Mouse (Mus musculus) intestine, embryonic 14.5 days (tissue): Measurements from ENCODE around the gene Dpp10. TPM values are rescaled to one million over a fixed set of nuclear protein-coding genes. Genes with fewer than 3 reads are reported as not detected.

ENCODE experiments used
- ATAC-seq: fragments of 200-750 bp; cut with Nextera tagmentation; replicated peaks from 2 replicates; pipeline ENCODE4 v1.8.0; 2017; ENCODE audit warnings: low read depth, moderate number of reproducible peaks, moderate TSS enrichment, moderate library complexity; ENCODE audit not compliant: low FRiP score, low TSS enrichment
- DNase-seq: peaks from one replicate; pipeline ENCODE4 v3.0.0-alpha.2; 2018; ENCODE audit warnings: low spot score
- H3K27ac ChIP-seq: fragments of 300-500 bp; sonication (generic); 2 replicates; pipeline ENCODE4 v1.5.1; 2014; ENCODE audit warnings: low read depth, mild to moderate bottlenecking, control low read depth
- H3K27me3 ChIP-seq: fragments of 300-500 bp; sonication (generic); replicated peaks from 2 replicates; pipeline ENCODE4 v1.6.1; 2014; ENCODE audit warnings: low read length, control low read depth; ENCODE audit not compliant: control insufficient read depth, insufficient read depth
- H3K36me3 ChIP-seq: fragments of 300-500 bp; sonication (generic); 2 replicates; pipeline ENCODE4 v1.6.1; 2014; ENCODE audit warnings: low read length, control low read depth; ENCODE audit not compliant: control insufficient read depth, insufficient read depth
- H3K4me1 ChIP-seq: fragments of 300-500 bp; sonication (generic); replicated peaks from 2 replicates; pipeline ENCODE4 v1.6.1; 2014; ENCODE audit warnings: low read length, control low read depth, mixed read lengths; ENCODE audit not compliant: control insufficient read depth, insufficient read depth
- H3K4me2 ChIP-seq: fragments of 300-500 bp; sonication (generic); 2 replicates; pipeline ENCODE4 v1.6.1; 2014; ENCODE audit warnings: low read length
- H3K4me3 ChIP-seq: fragments of 300-500 bp; sonication (generic); 2 replicates; pipeline ENCODE4 v1.5.1; 2014; ENCODE audit warnings: low read depth, low read length, control low read depth, mixed read lengths
- H3K9ac ChIP-seq: fragments of 300-500 bp; sonication (generic); 2 replicates; pipeline ENCODE4 v1.6.1; 2014; ENCODE audit warnings: mild to moderate bottlenecking, low read length
- H3K9me3 ChIP-seq: fragments of 300-500 bp; sonication (generic); 2 replicates; pipeline ENCODE4 v1.6.1; 2016; ENCODE audit warnings: low read length, control low read depth; ENCODE audit not compliant: control insufficient read depth
- WGBS: fragments of 180-500 bp; shearing (Covaris S2); extraction: QIAGEN DNeasy Blood & Tissue Kit; methylation state at CpG from one replicate; pipeline ENCODE4 v1.1.7; 2014; 5-methylcytosine and 5-hydroxymethylcytosine counted together
- polyA plus RNA-seq: library from polyadenylated mRNA; unstranded; fragments of >200 nt; fragmentation: Nextera tagmentation; extraction: Ambion mirVana; gene quantifications from 2 replicates; pipeline ENCODE4 v1.2.1, GENCODE M21; 2014

Dpp10 gene
- polyA plus RNA-seq, 1 experiment from 2014 or later = 0.84 TPM

GRCm38 (mm10) chr1:123933812-123934727, 111.3 kb downstream of the Dpp10 start:
- no peak overlapping the region for H3K4me2 ChIP-seq
- 64% methylated on average over 7 of the region's 7 CpGs for WGBS
- no peak for ATAC-seq

DNA sequence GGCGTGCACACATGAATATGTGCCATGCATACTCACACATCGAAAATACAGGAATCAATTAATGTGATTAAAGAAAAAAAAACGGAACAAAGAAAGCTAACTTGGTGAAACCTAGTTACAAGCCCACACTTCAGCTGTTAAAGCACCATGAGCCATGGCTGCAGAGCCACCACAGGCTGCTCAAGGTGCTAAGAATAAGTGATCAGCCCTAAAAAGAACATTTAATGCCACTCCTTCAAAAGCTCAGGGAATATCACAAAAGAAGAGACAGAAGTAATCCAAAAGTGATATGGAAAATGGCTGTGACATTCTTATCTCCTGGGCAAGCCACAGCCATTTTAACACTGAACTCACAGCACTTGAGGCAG, 117.4 kb downstream of the Dpp10 start:
- no peak for DNase-seq
- Histone ChIP-seq H3K27ac (no peak overlapping the region), H3K4me3 (no peak overlapping the region), H3K36me3 (no peaks in the 10 kb centered on the region), H3K4me1 (no peaks in the 10 kb centered on the region), H3K27me3 (no peaks in the 10 kb centered on the region), H3K9me3 (no peaks in the 10 kb centered on the region), H3K4me2 (no peak overlapping the region), H3K9ac (no peak overlapping the region)
- WGBS = 72% methylated on average over 3 of the region's 3 CpGs
- no peak for ATAC-seq

More at GRCm38 (mm10) chr1:123933812-123934727, 111.3 kb downstream of the Dpp10 start:
- no peak for DNase-seq
- Histone ChIP-seq H3K4me3 (no peak overlapping the region), H3K9me3 (no peaks in the 10 kb centered on the region), H3K9ac (no peak overlapping the region), H3K4me1 (no peaks in the 10 kb centered on the region), H3K27ac (no peak overlapping the region), H3K36me3 (no peaks in the 10 kb centered on the region), H3K27me3 (no peaks in the 10 kb centered on the region)

DNA sequence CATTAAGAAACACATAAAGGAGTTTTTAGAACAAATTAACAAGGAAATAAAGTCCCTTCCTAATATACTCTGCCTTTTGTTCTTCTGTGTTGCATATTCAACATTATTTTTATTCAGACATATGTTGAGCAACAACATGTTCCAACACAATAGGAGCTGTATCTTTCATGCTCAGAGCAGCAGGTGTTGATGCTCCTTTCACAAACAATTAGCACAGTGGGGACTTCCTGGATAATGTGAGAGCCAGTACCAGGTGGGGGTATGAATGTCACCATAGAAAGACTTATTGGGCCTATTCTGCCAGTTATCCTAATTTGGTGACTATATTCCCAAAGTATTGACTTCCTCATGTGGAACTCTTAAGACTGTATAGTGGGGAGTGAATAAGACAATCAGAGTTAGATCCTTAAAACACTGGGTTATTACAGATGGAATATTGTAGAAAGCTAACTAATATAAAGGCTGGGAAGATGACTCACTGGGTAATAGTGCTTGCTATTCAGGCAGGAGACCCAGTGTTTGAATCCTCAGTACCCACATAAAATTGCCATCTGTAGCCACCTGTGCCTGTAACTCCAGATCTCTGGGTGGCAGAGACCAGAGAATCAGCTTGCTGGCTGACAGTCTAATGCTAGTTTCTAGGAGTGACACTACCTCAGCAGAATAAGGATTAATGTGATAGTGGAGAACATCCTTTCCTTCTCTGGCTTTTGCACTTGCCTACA, 117.9 kb downstream of the Dpp10 start:
- Histone ChIP-seq H3K27me3 (no peaks in the 10 kb centered on the region), H3K9ac (no peak overlapping the region), H3K36me3 (no peaks in the 10 kb centered on the region), H3K27ac (no peak overlapping the region), H3K9me3 (no peaks in the 10 kb centered on the region), H3K4me2 (no peak overlapping the region), H3K4me1 (no peaks in the 10 kb centered on the region), H3K4me3 (no peak overlapping the region)
- DNase-seq (no peak), ATAC-seq (no peak)

- H3K36me3 ChIP-seq = no peaks in the 10 kb centered on the region
Measured at GRCm38 (mm10) chr1:123924905-123925304, 120.5 kb downstream of the Dpp10 start.

GRCm38 (mm10) chr1:123923907-123924306, 121.5 kb downstream of the Dpp10 start:
- Histone ChIP-seq H3K9ac (no peak overlapping the region), H3K4me1 (no peaks in the 10 kb centered on the region), H3K27me3 (no peaks in the 10 kb centered on the region), H3K4me2 (no peak overlapping the region), H3K36me3 (no peaks in the 10 kb centered on the region), H3K9me3 (no peaks in the 10 kb centered on the region), H3K27ac (no peak overlapping the region), H3K4me3 (no peak overlapping the region)
- no peak for DNase-seq
- ATAC-seq = no peak
- WGBS = 87% methylated on average over 2 of the region's 2 CpGs

More at GRCm38 (mm10) chr1:123924905-123925304, 120.5 kb downstream of the Dpp10 start:
- Histone ChIP-seq H3K4me2 (no peak overlapping the region), H3K27ac (no peak overlapping the region), H3K4me3 (no peak overlapping the region), H3K4me1 (no peaks in the 10 kb centered on the region), H3K27me3 (no peaks in the 10 kb centered on the region), H3K9me3 (no peaks in the 10 kb centered on the region), H3K9ac (no peak overlapping the region)
- 64% methylated on average over 1 of the region's 1 CpGs for WGBS
- no peak for ATAC-seq
- no peak for DNase-seq

GRCm38 (mm10) chr1:123919606-123920005, 125.8 kb downstream of the Dpp10 start:
- Histone ChIP-seq H3K27me3 (no peaks in the 10 kb centered on the region), H3K9ac (no peak overlapping the region), H3K27ac (no peak overlapping the region), H3K4me2 (no peak overlapping the region), H3K4me1 (no peaks in the 10 kb centered on the region), H3K36me3 (no peaks in the 10 kb centered on the region), H3K4me3 (no peak overlapping the region), H3K9me3 (no peaks in the 10 kb centered on the region)
- WGBS = 95% methylated on average over 1 of the region's 1 CpGs
- DNase-seq (no peak), ATAC-seq (no peak)

- no peak overlapping the region for H3K4me3 ChIP-seq
- ATAC-seq = no peak
- H3K4me1 ChIP-seq = no peaks in the 10 kb centered on the region
- H3K9me3 ChIP-seq = no peaks in the 10 kb centered on the region
- H3K36me3 ChIP-seq = no peaks in the 10 kb centered on the region
- no peak for DNase-seq
- no peak overlapping the region for H3K9ac ChIP-seq
- no peak overlapping the region for H3K4me2 ChIP-seq
- no peaks in the 10 kb centered on the region for H3K27me3 ChIP-seq
- 74% methylated on average over 5 of the region's 5 CpGs for WGBS
- H3K27ac ChIP-seq = no peak overlapping the region
Measured at GRCm38 (mm10) chr1:123902628-123903027, 142.7 kb downstream of the Dpp10 start.

- WGBS = 75% methylated on average over 4 of the region's 4 CpGs
- Histone ChIP-seq H3K27me3 (no peaks in the 10 kb centered on the region), H3K9ac (no peak overlapping the region), H3K4me3 (no peak overlapping the region), H3K9me3 (no peaks in the 10 kb centered on the region), H3K4me1 (no peaks in the 10 kb centered on the region), H3K36me3 (no peaks in the 10 kb centered on the region), H3K27ac (no peak overlapping the region), H3K4me2 (no peak overlapping the region)
- DNase-seq = no peak
- no peak for ATAC-seq
Measured at GRCm38 (mm10) chr1:123901218-123901617, 144.1 kb downstream of the Dpp10 start.
